Mouse (Mus musculus): ENCODE results near the gene Eef1a2. TPM values are rescaled to one million over a fixed set of nuclear protein-coding genes. Genes with fewer than 3 reads are reported as not detected.
"Not testable (repeated sequence)": the region's sequence is repeated elsewhere in the genome, so short reads cannot be mapped to it uniquely, and the experiment has no call there.

Gene Eef1a2
- total RNA-seq (2021), result 38.4 and 47.9 TPM in 2 replicates
- long read RNA-seq, experiment 1, transcript Eef1a2-201 (8 exons, 2,084 nt), result major isoform, 12 of 16 reads
- long read RNA-seq, experiment 1, partial matches to known transcripts, result 4 of 16 reads
- long read RNA-seq, experiment 1, other reads (novel, unspliced or antisense), result 0 of 16 reads
- long read RNA-seq, experiment 2, partial matches to known transcripts, result 0 of 3 reads
- long read RNA-seq, experiment 2, other reads (novel, unspliced or antisense), result 0 of 3 reads

GRCm38 (mm10) chr2:181156248-181157121 is at the start of gene Eef1a2:
Gene Eef1a2 (minus strand): TSS chr2:181157014.
- peak; percentile 39 for DNase-seq

- DNase-seq, result no peak
Observed at GRCm38 (mm10) chr2:181206118-181206517, 49.3 kb upstream of the Eef1a2 start.

- no peak for DNase-seq
Observed at GRCm38 (mm10) chr2:181205678-181206077, 48.9 kb upstream of the Eef1a2 start.

GRCm38 (mm10) chr2:181202886-181203285 is 46.1 kb upstream of the Eef1a2 start:
- DNase-seq, result no peak

GRCm38 (mm10) chr2:181202422-181202821 is 45.6 kb upstream of the Eef1a2 start, which contains the start of gene Ptk6:
Gene Ptk6 (minus strand): TSS chr2:181202789.
- DNase-seq, result no peak

GRCm38 (mm10) chr2:181201606-181202005 is 44.8 kb upstream of the Eef1a2 start:
- no peak for DNase-seq

- no peak for DNase-seq
Observed at GRCm38 (mm10) chr2:181196628-181197300, 40.0 kb upstream of the Eef1a2 start.

GRCm38 (mm10) chr2:181193044-181193443 is 36.2 kb upstream of the Eef1a2 start:
- DNase-seq, result no peak

GRCm38 (mm10) chr2:181191936-181192335 is 35.1 kb upstream of the Eef1a2 start:
- DNase-seq, result no peak

GRCm38 (mm10) chr2:181191385-181191784 is 34.6 kb upstream of the Eef1a2 start:
- DNase-seq, result not testable (repeated sequence)

- DNase-seq, result no peak
Observed at GRCm38 (mm10) chr2:181189321-181189720, 32.5 kb upstream of the Eef1a2 start.

- peak; percentile 32 for DNase-seq
Observed at GRCm38 (mm10) chr2:181188681-181189080, 31.9 kb upstream of the Eef1a2 start.

GRCm38 (mm10) chr2:181187121-181188000 is 30.5 kb upstream of the Eef1a2 start, which contains the start of gene Ppdpf:
Gene Ppdpf (plus strand): TSS chr2:181187247.
- peak; percentile 95 for DNase-seq

GRCm38 (mm10) chr2:181186635-181187034 is 29.8 kb upstream of the Eef1a2 start:
- DNase-seq, result peak; percentile 91

GRCm38 (mm10) chr2:181180898-181181297 is 24.1 kb upstream of the Eef1a2 start:
- no peak for DNase-seq

GRCm38 (mm10) chr2:181178471-181178870 is 21.7 kb upstream of the Eef1a2 start:
- no peak for DNase-seq

- DNase-seq, result no peak
Observed at GRCm38 (mm10) chr2:181178015-181178414, 21.2 kb upstream of the Eef1a2 start.

GRCm38 (mm10) chr2:181174646-181175045 is 17.8 kb upstream of the Eef1a2 start:
- DNase-seq, result no peak

GRCm38 (mm10) chr2:181166469-181166868 is 9.7 kb upstream of the Eef1a2 start:
- no peak for DNase-seq

GRCm38 (mm10) chr2:181160821-181161220 is 4.0 kb upstream of the Eef1a2 start:
- DNase-seq, result no peak

GRCm38 (mm10) chr2:181159771-181160170 is 3.0 kb upstream of the Eef1a2 start:
- DNase-seq, result no peak

- DNase-seq, result no peak
Observed at GRCm38 (mm10) chr2:181159091-181159514, 2.3 kb upstream of the Eef1a2 start.
